Mouse (Mus musculus): ENCODE measurements at regions not wholly inside any gene's neighbourhood (a gene's known extent, or its start where the extent isn't known, plus 50 kb on each side); places are given as distances from the start of the nearest gene placed in this dataset.
A peak's percentile ranks its signal among the peaks of the same experiment; 100 is the strongest.

DNA sequence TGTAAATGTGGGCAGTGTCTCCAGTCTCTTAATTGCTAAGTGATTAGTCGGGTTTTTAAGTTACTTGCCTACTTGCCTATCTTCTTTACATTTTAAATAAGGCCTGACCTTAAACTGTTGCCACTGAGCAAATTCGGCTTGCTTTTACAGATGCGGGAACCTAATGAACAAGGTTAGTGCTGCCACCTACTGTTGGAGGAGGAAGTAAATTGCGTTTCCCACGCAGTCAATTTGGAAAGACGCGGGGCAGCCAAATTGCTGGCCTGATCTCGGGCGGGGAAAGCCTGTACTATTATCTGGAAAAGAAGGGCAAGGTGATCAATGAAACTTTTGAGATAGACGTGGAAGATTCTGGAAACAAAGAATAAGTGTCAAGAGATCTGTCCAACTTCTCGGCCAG, 79.5 kb upstream of the Slc38a4 start:
- 10% methylated on average over 11 of the region's 11 CpGs for WGBS
- H3K27ac ChIP-seq (ENCODE audit: insufficient read depth, low read depth, low read length): no peak overlapping the region

DNA sequence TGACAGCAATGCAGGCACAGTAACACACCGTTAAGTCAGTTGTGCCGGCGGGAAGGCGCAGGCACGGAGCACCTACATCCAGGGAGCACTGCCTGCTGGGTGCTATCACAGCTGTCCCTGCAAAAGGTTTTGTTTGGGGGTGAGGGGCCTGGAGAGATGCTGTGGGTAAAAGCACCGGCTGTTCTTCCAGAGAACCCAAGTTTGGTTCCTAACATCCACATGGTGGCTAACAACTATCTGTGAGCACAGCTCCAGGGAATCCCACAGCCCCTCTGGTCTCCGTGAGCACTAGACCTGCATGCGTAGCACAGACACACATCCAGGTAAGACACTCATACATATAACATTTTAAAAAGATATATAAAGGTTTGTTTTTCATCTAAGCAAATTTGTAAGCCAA, 72.0 kb upstream of the Slc38a4 start:
- no peak overlapping the region for H3K4me3 ChIP-seq (ENCODE audit: insufficient read depth, low read depth, low read length)
- no peak for TF ChIP-seq CTCF (conservative IDR thresholded peaks at IDR 0.05; ENCODE audit: insufficient read depth, insufficient read length, low read depth, low read length)
- no peak for TF ChIP-seq POLR2A (IDR thresholded peaks at IDR 0.05; ENCODE audit: low read depth, low read length)
- 92% methylated on average over 8 of the region's 8 CpGs for WGBS
- DNase-seq: no peak
- H3K4me1 ChIP-seq (ENCODE audit: control insufficient read depth, insufficient read depth, low read length): no peaks in the 10 kb centered on the region
- H3K36me3 ChIP-seq (ENCODE audit: control insufficient read depth, insufficient read depth, low read length): no peaks in the 10 kb centered on the region
- H3K27ac ChIP-seq (ENCODE audit: insufficient read depth, low read depth, low read length): no peak overlapping the region
- no peaks in the 10 kb centered on the region for H3K27me3 ChIP-seq (replicated peaks; ENCODE audit: control insufficient read depth, insufficient read depth, low read length)

More for the DNA sequence above, 79.5 kb upstream of the Slc38a4 start:
- TF ChIP-seq CTCF (conservative IDR thresholded peaks at IDR 0.05; ENCODE audit: insufficient read depth, insufficient read length, low read depth, low read length) (peak; percentile 77), POLR2A (IDR thresholded peaks at IDR 0.05; ENCODE audit: low read depth, low read length) (no peak)
- Histone ChIP-seq H3K4me1 (ENCODE audit: control insufficient read depth, insufficient read depth, low read length) (no peaks in the 10 kb centered on the region), H3K27me3 (replicated peaks; ENCODE audit: control insufficient read depth, insufficient read depth, low read length) (no peaks in the 10 kb centered on the region), H3K36me3 (ENCODE audit: control insufficient read depth, insufficient read depth, low read length) (no peaks in the 10 kb centered on the region), H3K4me3 (ENCODE audit: insufficient read depth, low read depth, low read length) (no peak overlapping the region)
- DNase-seq: peak; percentile 60

- no peak for DNase-seq
- no peak for TF ChIP-seq POLR2A (IDR thresholded peaks at IDR 0.05; ENCODE audit: low read depth, low read length)
- TF ChIP-seq CTCF (conservative IDR thresholded peaks at IDR 0.05; ENCODE audit: insufficient read depth, insufficient read length, low read depth, low read length): no peak; the same call in 1 of the 2 replicates
- Histone ChIP-seq H3K4me1 (ENCODE audit: control insufficient read depth, insufficient read depth, low read length) (no peaks in the 10 kb centered on the region), H3K27me3 (replicated peaks; ENCODE audit: control insufficient read depth, insufficient read depth, low read length) (no peaks in the 10 kb centered on the region), H3K4me3 (ENCODE audit: insufficient read depth, low read depth, low read length) (no peak overlapping the region), H3K36me3 (ENCODE audit: control insufficient read depth, insufficient read depth, low read length) (no peaks in the 10 kb centered on the region), H3K27ac (ENCODE audit: insufficient read depth, low read depth, low read length) (no peak overlapping the region)
- WGBS: 88% methylated on average over 15 of the region's 15 CpGs
These were observed 70.4 kb upstream of the Slc38a4 start for GRCm38 (mm10) chr15:97125836-97126822.

GRCm38 (mm10) chr15:97122263-97122662, 66.5 kb upstream of the Slc38a4 start:
- no peak for DNase-seq
- Histone ChIP-seq H3K4me1 (ENCODE audit: control insufficient read depth, insufficient read depth, low read length) (no peaks in the 10 kb centered on the region), H3K4me3 (ENCODE audit: insufficient read depth, low read depth, low read length) (no peak overlapping the region), H3K27ac (ENCODE audit: insufficient read depth, low read depth, low read length) (no peak overlapping the region), H3K27me3 (replicated peaks; ENCODE audit: control insufficient read depth, insufficient read depth, low read length) (no peaks in the 10 kb centered on the region), H3K36me3 (ENCODE audit: control insufficient read depth, insufficient read depth, low read length) (no peaks in the 10 kb centered on the region)
- TF ChIP-seq CTCF (conservative IDR thresholded peaks at IDR 0.05; ENCODE audit: insufficient read depth, insufficient read length, low read depth, low read length): no peak
- no peak for TF ChIP-seq POLR2A (IDR thresholded peaks at IDR 0.05; ENCODE audit: low read depth, low read length)
- 84% methylated on average over 6 of the region's 6 CpGs for WGBS

GRCm38 (mm10) chr15:97112452-97113200, 56.9 kb upstream of the Slc38a4 start:
- WGBS: 75% methylated on average over 19 of the region's 19 CpGs
- Histone ChIP-seq H3K4me1 (ENCODE audit: control insufficient read depth, insufficient read depth, low read length) (no peaks in the 10 kb centered on the region), H3K27me3 (replicated peaks; ENCODE audit: control insufficient read depth, insufficient read depth, low read length) (no peaks in the 10 kb centered on the region), H3K4me3 (ENCODE audit: insufficient read depth, low read depth, low read length) (no peak overlapping the region), H3K36me3 (ENCODE audit: control insufficient read depth, insufficient read depth, low read length) (no peaks in the 10 kb centered on the region), H3K27ac (ENCODE audit: insufficient read depth, low read depth, low read length) (no peak overlapping the region)
- no peak for DNase-seq
- TF ChIP-seq POLR2A (IDR thresholded peaks at IDR 0.05; ENCODE audit: low read depth, low read length) (no peak), CTCF (conservative IDR thresholded peaks at IDR 0.05; ENCODE audit: insufficient read depth, insufficient read length, low read depth, low read length) (no peak)

- Histone ChIP-seq H3K4me3 (ENCODE audit: insufficient read depth, low read depth, low read length) (no peak overlapping the region), H3K27me3 (replicated peaks; ENCODE audit: control insufficient read depth, insufficient read depth, low read length) (no peaks in the 10 kb centered on the region), H3K27ac (ENCODE audit: insufficient read depth, low read depth, low read length) (no peak overlapping the region), H3K36me3 (ENCODE audit: control insufficient read depth, insufficient read depth, low read length) (no peaks in the 10 kb centered on the region), H3K4me1 (ENCODE audit: control insufficient read depth, insufficient read depth, low read length) (no peaks in the 10 kb centered on the region)
- TF ChIP-seq CTCF (conservative IDR thresholded peaks at IDR 0.05; ENCODE audit: insufficient read depth, insufficient read length, low read depth, low read length): no peak
- TF ChIP-seq POLR2A (IDR thresholded peaks at IDR 0.05; ENCODE audit: low read depth, low read length): no peak
- no peak for DNase-seq
- WGBS: 67% methylated on average over 11 of the region's 11 CpGs
These were observed 55.8 kb upstream of the Slc38a4 start for GRCm38 (mm10) chr15:97111320-97112192.

Data from kidney, adult 2 months (tissue).